Mouse (Mus musculus) kidney, adult 2 months (tissue): ENCODE measurements around the gene Vmn1r233.

Experiments used
- CTCF ChIP-seq: fragments of 200-500 bp; conservative IDR thresholded peaks from 2 replicates; pipeline ENCODE4 v1.5.1; 2011; ENCODE audit warnings: low read depth, mild to moderate bottlenecking, control low read depth, low read length, moderate library complexity, mixed read lengths; ENCODE audit not compliant: insufficient read depth, insufficient read length
- POLR2A ChIP-seq: fragments of 200-500 bp; IDR thresholded peaks from one replicate; pipeline ENCODE4 v1.6.1; 2011; ENCODE audit warnings: low read depth, low read length, control low read depth

- TF ChIP-seq CTCF (no peak), POLR2A (no peak)
Observed at GRCm38 (mm10) chr17:20993716-20994115, 2.5 kb downstream of the Vmn1r233 start.
